Mouse (Mus musculus): ENCODE measurements at regions not wholly inside any gene's neighbourhood (a gene's known extent, or its start where the extent isn't known, plus 50 kb on each side); places are given as distances from the start of the nearest gene placed in this dataset.
A peak's percentile ranks its signal among the peaks of the same experiment; 100 is the strongest.

DNA sequence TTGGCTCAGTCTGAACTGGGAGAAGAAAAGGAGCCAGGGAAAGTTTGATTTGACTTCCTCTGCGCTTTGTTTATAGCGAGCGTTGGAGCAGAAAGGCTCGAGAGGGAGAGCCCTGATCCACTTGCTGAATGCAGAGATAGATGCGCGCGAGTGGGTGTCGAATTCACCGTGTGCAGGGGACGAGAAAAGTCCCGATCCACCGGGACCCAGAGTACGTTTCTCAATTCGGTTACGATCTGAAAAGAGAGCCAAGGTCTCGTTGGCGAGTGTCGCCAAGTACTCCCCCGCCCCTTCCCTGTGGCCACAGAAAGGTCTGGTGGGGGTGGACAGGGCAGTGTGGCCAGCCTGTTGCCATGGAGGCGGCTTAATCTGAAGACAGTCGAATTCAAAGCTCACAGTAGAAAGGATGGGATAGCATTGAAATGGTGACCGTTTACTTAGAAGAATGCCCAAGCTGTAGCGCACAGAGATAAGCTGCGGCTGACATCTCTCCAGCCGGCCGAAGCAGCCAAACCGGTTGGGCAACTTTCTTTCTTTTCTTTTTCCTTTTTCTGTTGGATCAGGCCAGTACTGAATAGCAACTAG lies 139.5 kb upstream of the Zfp217 start:
- 2% methylated on average over 27 of the region's 27 CpGs for WGBS
- peak overlapping the region; percentile 14 for H3K27ac ChIP-seq (replicated peaks; ENCODE audit: insufficient read depth, low read depth, low read length)

GRCm38 (mm10) chr2:170286773-170287172 lies 138.9 kb upstream of the Zfp217 start:
- WGBS: 33% methylated on average over 8 of the region's 8 CpGs
- 0 out of 2 replicates have a peak overlapping the region, but pooled peaks have one; percentile 10 for H3K27ac ChIP-seq (replicated peaks; ENCODE audit: insufficient read depth, low read depth, low read length)
- H3K27me3 ChIP-seq (ENCODE audit: control insufficient read depth, insufficient read depth, low read length): no peaks in the 10 kb centered on the region
- H3K36me3 ChIP-seq (ENCODE audit: control insufficient read depth, insufficient read depth, low read length): no peaks in the 10 kb centered on the region
- H3K4me1 ChIP-seq (ENCODE audit: control insufficient read depth, insufficient read depth, low read length): peaks cover 5% of the 10 kb centered on the region
- no peak for TF ChIP-seq CTCF (IDR thresholded peaks at IDR 0.05; ENCODE audit: low read depth, low read length)
- TF ChIP-seq POLR2A (IDR thresholded peaks at IDR 0.05; ENCODE audit: extremely low read depth, insufficient read depth, low read length): no peak
- no peak overlapping the region for H3K4me3 ChIP-seq (ENCODE audit: insufficient read depth, low read depth, low read length)
- no peaks in the 10 kb centered on the region for H3K79me2 ChIP-seq (ENCODE audit: control insufficient read depth, insufficient read depth, low read length)
- H3K9ac ChIP-seq (ENCODE audit: low read depth, low read length): no peak overlapping the region
- no peak for DNase-seq (ENCODE audit: extremely low read depth, low read depth, low spot score)

More for the DNA sequence above, 139.5 kb upstream of the Zfp217 start:
- DNase-seq (ENCODE audit: extremely low read depth, low read depth, low spot score): no peak
- Histone ChIP-seq H3K4me1 (ENCODE audit: control insufficient read depth, insufficient read depth, low read length) (peaks cover 5% of the 10 kb centered on the region), H3K79me2 (ENCODE audit: control insufficient read depth, insufficient read depth, low read length) (no peaks in the 10 kb centered on the region), H3K27me3 (ENCODE audit: control insufficient read depth, insufficient read depth, low read length) (no peaks in the 10 kb centered on the region), H3K4me3 (ENCODE audit: insufficient read depth, low read depth, low read length) (peak overlapping the region; percentile 34; the same call in 1 of the 2 replicates), H3K9ac (ENCODE audit: low read depth, low read length) (peak overlapping the region; percentile 37), H3K36me3 (ENCODE audit: control insufficient read depth, insufficient read depth, low read length) (no peaks in the 10 kb centered on the region)
- TF ChIP-seq CTCF (IDR thresholded peaks at IDR 0.05; ENCODE audit: low read depth, low read length): no peak

GRCm38 (mm10) chr2:170282463-170282862 lies 134.6 kb upstream of the Zfp217 start:
- DNase-seq (ENCODE audit: extremely low read depth, low read depth, low spot score): no peak
- no peak overlapping the region for H3K27ac ChIP-seq (replicated peaks; ENCODE audit: insufficient read depth, low read depth, low read length)
- H3K4me3 ChIP-seq (ENCODE audit: insufficient read depth, low read depth, low read length): no peak overlapping the region
- TF ChIP-seq CTCF (IDR thresholded peaks at IDR 0.05; ENCODE audit: low read depth, low read length): no peak
- TF ChIP-seq POLR2A (IDR thresholded peaks at IDR 0.05; ENCODE audit: extremely low read depth, insufficient read depth, low read length): no peak
- H3K36me3 ChIP-seq (ENCODE audit: control insufficient read depth, insufficient read depth, low read length): no peaks in the 10 kb centered on the region
- H3K9ac ChIP-seq (ENCODE audit: low read depth, low read length): no peak overlapping the region
- 73% methylated on average over 6 of the region's 6 CpGs for WGBS
- H3K79me2 ChIP-seq (ENCODE audit: control insufficient read depth, insufficient read depth, low read length): no peaks in the 10 kb centered on the region
- no peaks in the 10 kb centered on the region for H3K27me3 ChIP-seq (ENCODE audit: control insufficient read depth, insufficient read depth, low read length)
- peaks cover 2% of the 10 kb centered on the region for H3K4me1 ChIP-seq (ENCODE audit: control insufficient read depth, insufficient read depth, low read length)

DNA sequence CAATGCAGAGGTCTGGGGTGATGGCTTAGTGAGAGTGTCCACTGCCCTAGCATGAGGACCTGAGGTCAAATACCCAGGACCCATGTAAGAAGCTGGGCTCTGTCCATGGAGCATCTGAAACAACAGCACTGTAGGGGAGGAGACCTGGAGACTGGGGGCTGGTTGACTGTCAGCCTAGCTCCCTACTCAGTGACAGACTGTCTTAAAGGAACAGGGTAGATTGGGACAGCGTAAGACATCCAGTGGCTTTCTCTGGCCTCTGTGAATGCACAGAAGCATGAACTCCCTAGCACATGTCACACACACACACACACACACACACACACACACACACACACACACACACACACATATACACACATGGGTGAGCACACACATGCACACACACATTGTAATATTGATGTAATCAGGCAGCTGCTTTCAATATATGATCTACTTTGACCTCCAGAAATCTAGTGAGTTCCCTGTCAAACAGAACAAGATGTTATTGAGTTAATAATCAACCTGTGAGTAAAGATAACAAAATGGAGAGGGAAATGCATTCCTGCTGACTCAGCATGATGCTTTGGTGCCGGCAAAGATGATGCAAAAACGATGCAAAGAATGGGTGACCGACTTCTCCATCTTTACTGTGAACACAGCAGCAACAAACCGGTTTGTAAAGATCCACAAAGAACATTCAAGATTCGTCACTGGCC lies 133.6 kb upstream of the Zfp217 start:
- no peaks in the 10 kb centered on the region for H3K79me2 ChIP-seq (ENCODE audit: control insufficient read depth, insufficient read depth, low read length)
- no peaks in the 10 kb centered on the region; the same call in 1 of the 2 replicates for H3K4me1 ChIP-seq (ENCODE audit: control insufficient read depth, insufficient read depth, low read length)
- H3K36me3 ChIP-seq (ENCODE audit: control insufficient read depth, insufficient read depth, low read length): no peaks in the 10 kb centered on the region
- no peaks in the 10 kb centered on the region for H3K27me3 ChIP-seq (ENCODE audit: control insufficient read depth, insufficient read depth, low read length)
- no peak for TF ChIP-seq POLR2A (IDR thresholded peaks at IDR 0.05; ENCODE audit: extremely low read depth, insufficient read depth, low read length)
- no peak for TF ChIP-seq CTCF (IDR thresholded peaks at IDR 0.05; ENCODE audit: low read depth, low read length)
- H3K27ac ChIP-seq (replicated peaks; ENCODE audit: insufficient read depth, low read depth, low read length): no peak overlapping the region
- no peak overlapping the region for H3K4me3 ChIP-seq (ENCODE audit: insufficient read depth, low read depth, low read length)
- H3K9ac ChIP-seq (ENCODE audit: low read depth, low read length): no peak overlapping the region
- 41% methylated on average over 6 of the region's 6 CpGs for WGBS
- no peak for DNase-seq (ENCODE audit: extremely low read depth, low read depth, low spot score)

DNA sequence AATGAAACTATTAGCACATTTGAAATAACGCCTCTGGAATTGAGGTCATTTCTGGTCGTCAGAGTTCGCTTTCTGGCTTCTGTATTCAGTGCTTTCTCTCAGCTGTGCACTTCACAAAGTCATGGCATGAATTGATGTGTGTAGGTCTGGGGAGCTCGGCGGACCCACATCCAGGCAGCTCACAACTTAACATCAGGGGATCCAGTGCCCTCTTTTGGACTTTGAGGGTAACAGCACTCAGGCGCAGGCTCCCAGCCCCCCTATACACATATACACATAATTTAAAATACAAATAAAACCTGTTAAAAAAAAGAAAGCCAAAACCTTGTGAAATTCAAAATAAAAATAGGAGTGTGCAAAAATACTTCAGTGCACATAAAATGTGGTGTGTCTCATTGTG lies 132.8 kb upstream of the Zfp217 start:
- WGBS: 81% methylated on average over 6 of the region's 6 CpGs
- H3K27me3 ChIP-seq (ENCODE audit: control insufficient read depth, insufficient read depth, low read length): no peaks in the 10 kb centered on the region
- no peak overlapping the region for H3K4me3 ChIP-seq (ENCODE audit: insufficient read depth, low read depth, low read length)
- no peaks in the 10 kb centered on the region; the same call in 1 of the 2 replicates for H3K4me1 ChIP-seq (ENCODE audit: control insufficient read depth, insufficient read depth, low read length)
- no peak overlapping the region for H3K9ac ChIP-seq (ENCODE audit: low read depth, low read length)
- no peak for DNase-seq (ENCODE audit: extremely low read depth, low read depth, low spot score)
- H3K36me3 ChIP-seq (ENCODE audit: control insufficient read depth, insufficient read depth, low read length): no peaks in the 10 kb centered on the region
- TF ChIP-seq CTCF (IDR thresholded peaks at IDR 0.05; ENCODE audit: low read depth, low read length) (peak; percentile 51), POLR2A (IDR thresholded peaks at IDR 0.05; ENCODE audit: extremely low read depth, insufficient read depth, low read length) (no peak)
- H3K79me2 ChIP-seq (ENCODE audit: control insufficient read depth, insufficient read depth, low read length): no peaks in the 10 kb centered on the region
- no peak overlapping the region for H3K27ac ChIP-seq (replicated peaks; ENCODE audit: insufficient read depth, low read depth, low read length)

- DNase-seq (ENCODE audit: extremely low read depth, low read depth, low spot score): no peak
- no peak overlapping the region for H3K4me3 ChIP-seq (ENCODE audit: insufficient read depth, low read depth, low read length)
- TF ChIP-seq CTCF (IDR thresholded peaks at IDR 0.05; ENCODE audit: low read depth, low read length): no peak
- TF ChIP-seq POLR2A (IDR thresholded peaks at IDR 0.05; ENCODE audit: extremely low read depth, insufficient read depth, low read length): no peak
- no peak overlapping the region for H3K9ac ChIP-seq (ENCODE audit: low read depth, low read length)
- no peaks in the 10 kb centered on the region; the same call in 1 of the 2 replicates for H3K4me1 ChIP-seq (ENCODE audit: control insufficient read depth, insufficient read depth, low read length)
- H3K27ac ChIP-seq (replicated peaks; ENCODE audit: insufficient read depth, low read depth, low read length): no peak overlapping the region
- WGBS: 52% methylated on average over 8 of the region's 8 CpGs
- no peaks in the 10 kb centered on the region for H3K79me2 ChIP-seq (ENCODE audit: control insufficient read depth, insufficient read depth, low read length)
- no peaks in the 10 kb centered on the region for H3K36me3 ChIP-seq (ENCODE audit: control insufficient read depth, insufficient read depth, low read length)
- no peaks in the 10 kb centered on the region for H3K27me3 ChIP-seq (ENCODE audit: control insufficient read depth, insufficient read depth, low read length)
These were observed 130.0 kb upstream of the Zfp217 start for GRCm38 (mm10) chr2:170277896-170278295.

All from liver, adult 2 months (tissue).